Mouse (Mus musculus) MEL (cell line): Measurements from ENCODE around the gene Gm5485.

Experiments
- CHD2 ChIP-seq: IDR thresholded peaks from 2 replicates; pipeline ENCODE4 v1.6.1; 2011; ENCODE audit warnings: low read length, improper control_type of control experiment
- CTCF ChIP-seq, 3 experiments: IDR thresholded peaks in 2 of 3; conservative IDR thresholded peaks in 1 of 3; 2 replicates each; pipeline ENCODE4 v1.5.1; 2011 to 2012; ENCODE audit warnings: low read length in 3 of 3, low read depth in 2 of 3, mild to moderate bottlenecking in 2 of 3, improper control_type of control experiment in 1 of 3, inconsistent platforms in 1 of 3, mixed read lengths in 1 of 3, moderate library complexity in 1 of 3; ENCODE audit not compliant: control insufficient read depth in 1 of 3, insufficient read depth in 1 of 3, poor library complexity in 1 of 3, severe bottlenecking in 1 of 3
- EP300 ChIP-seq, 2 experiments: IDR thresholded peaks; 2 replicates each; pipeline ENCODE4 v1.6.1; 2011; ENCODE audit warnings: improper control_type of control experiment in 2 of 2, low read length in 2 of 2, low read depth in 1 of 2, mild to moderate bottlenecking in 1 of 2
- ETS1 ChIP-seq: IDR thresholded peaks from 2 replicates; pipeline ENCODE4 v1.6.1; 2012; ENCODE audit warnings: low read depth, mild to moderate bottlenecking, inconsistent platforms, low read length, improper control_type of control experiment, moderate library complexity
- GATA1 ChIP-seq: IDR thresholded peaks from 2 replicates; pipeline ENCODE4 v1.6.1; 2011; ENCODE audit warnings: low read depth, low read length, improper control_type of control experiment
- KAT2A ChIP-seq: conservative IDR thresholded peaks from 2 replicates; pipeline ENCODE4 v1.6.1; 2012; ENCODE audit warnings: low read depth, low read length, improper control_type of control experiment, inconsistent platforms
- NELFE ChIP-seq: IDR thresholded peaks from 2 replicates; pipeline ENCODE4 v1.6.1; 2011; ENCODE audit warnings: low read depth, low read length, improper control_type of control experiment
- POLR2A ChIP-seq, 2 experiments: IDR thresholded peaks; 2 replicates each; pipeline ENCODE4 v1.6.1; 2011 to 2012; ENCODE audit warnings: low read length in 2 of 2, mild to moderate bottlenecking in 2 of 2, control low read depth in 1 of 2, improper control_type of control experiment in 1 of 2, low read depth in 1 of 2, moderate library complexity in 1 of 2; ENCODE audit not compliant: control insufficient read depth in 1 of 2, insufficient read depth in 1 of 2, poor library complexity in 1 of 2
- TCF12 ChIP-seq: IDR thresholded peaks from 2 replicates; pipeline ENCODE4 v1.6.1; 2014; ENCODE audit warnings: low read depth, mild to moderate bottlenecking, inconsistent platforms, low read length, improper control_type of control experiment, moderate library complexity
- ZC3H11A ChIP-seq: IDR thresholded peaks from 2 replicates; pipeline ENCODE4 v1.6.1; 2012; ENCODE audit warnings: low read depth, mild to moderate bottlenecking, inconsistent platforms, low read length, improper control_type of control experiment
- ZKSCAN1 ChIP-seq: IDR thresholded peaks from 2 replicates; pipeline ENCODE4 v1.6.1; 2012; ENCODE audit warnings: low read depth, mild to moderate bottlenecking, inconsistent platforms, low read length, improper control_type of control experiment, moderate library complexity

GRCm38 (mm10) chr16:48453264-48453663, 41.0 kb upstream of the Gm5485 start:
- no peak for TF ChIP-seq ZKSCAN1
- no peak for TF ChIP-seq ZC3H11A
- no peak for TF ChIP-seq CTCF (IDR thresholded peaks at IDR 0.05 in 2 of 3, conservative IDR thresholded peaks at IDR 0.05 in 1 of 3; ENCODE audit: control insufficient read depth in 1 of 3, insufficient read depth in 1 of 3, low read depth in 2 of 3, low read length in 3 of 3, poor library complexity in 1 of 3, severe bottlenecking in 1 of 3)
- no peak for TF ChIP-seq NELFE
- no peak for TF ChIP-seq EP300 (IDR thresholded peaks at IDR 0.05; ENCODE audit: low read depth in 1 of 2, low read length in 2 of 2)
- no peak for TF ChIP-seq ETS1
- no peak for TF ChIP-seq TCF12
- TF ChIP-seq GATA1, result no peak
- TF ChIP-seq POLR2A (IDR thresholded peaks at IDR 0.05; ENCODE audit: control insufficient read depth in 1 of 2, insufficient read depth in 1 of 2, low read depth in 1 of 2, low read length in 2 of 2, poor library complexity in 1 of 2), result no peak
- no peak for TF ChIP-seq CHD2
- TF ChIP-seq KAT2A, result no peak
